Mouse (Mus musculus) splenic B cell, adult 2 months (primary cell): ENCODE measurements around the gene Spem2.

Source experiments
- DNase-seq: peaks from one replicate; pipeline ENCODE4 v3.0.0-alpha.2; 2011; ENCODE audit warnings: low read depth, low spot score
- H3K27me3 ChIP-seq: 2 replicates; pipeline ENCODE4 v1.6.1; 2012; ENCODE audit warnings: mild to moderate bottlenecking, low read length, moderate library complexity, mixed read lengths; ENCODE audit not compliant: control insufficient read depth, poor library complexity, insufficient read depth, severe bottlenecking
- H3K36me3 ChIP-seq: 2 replicates; pipeline ENCODE4 v1.6.1; 2012; ENCODE audit warnings: mild to moderate bottlenecking, low read length, moderate library complexity, mixed read lengths; ENCODE audit not compliant: control insufficient read depth, poor library complexity, insufficient read depth, severe bottlenecking

Gene Spem2

GRCm38 (mm10) chr11:69774961-69775360 is 43.3 kb downstream of the Spem2 start:
- Histone ChIP-seq H3K27me3 (no peaks in the 10 kb centered on the region), H3K36me3 (no peaks in the 10 kb centered on the region; the same call in 1 of the 2 replicates)
- peak; percentile 55 for DNase-seq

DNA sequence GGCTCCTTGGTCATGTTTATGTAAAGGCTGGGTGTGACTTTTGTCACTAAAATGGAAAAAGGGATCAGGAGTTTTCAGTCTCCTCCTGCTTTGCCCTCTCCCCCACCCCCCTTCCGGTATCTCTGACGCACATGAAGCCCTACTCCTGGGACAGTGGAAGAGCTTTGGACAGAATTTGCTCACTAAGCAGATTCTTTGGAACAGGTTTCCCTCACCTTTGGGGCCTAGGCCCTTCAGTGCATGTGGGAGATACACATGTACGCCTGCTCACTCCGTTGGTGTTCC is 50.7 kb downstream of the Spem2 start:
- Histone ChIP-seq H3K27me3 (no peaks in the 10 kb centered on the region), H3K36me3 (no peaks in the 10 kb centered on the region)
- DNase-seq: no peak

DNA sequence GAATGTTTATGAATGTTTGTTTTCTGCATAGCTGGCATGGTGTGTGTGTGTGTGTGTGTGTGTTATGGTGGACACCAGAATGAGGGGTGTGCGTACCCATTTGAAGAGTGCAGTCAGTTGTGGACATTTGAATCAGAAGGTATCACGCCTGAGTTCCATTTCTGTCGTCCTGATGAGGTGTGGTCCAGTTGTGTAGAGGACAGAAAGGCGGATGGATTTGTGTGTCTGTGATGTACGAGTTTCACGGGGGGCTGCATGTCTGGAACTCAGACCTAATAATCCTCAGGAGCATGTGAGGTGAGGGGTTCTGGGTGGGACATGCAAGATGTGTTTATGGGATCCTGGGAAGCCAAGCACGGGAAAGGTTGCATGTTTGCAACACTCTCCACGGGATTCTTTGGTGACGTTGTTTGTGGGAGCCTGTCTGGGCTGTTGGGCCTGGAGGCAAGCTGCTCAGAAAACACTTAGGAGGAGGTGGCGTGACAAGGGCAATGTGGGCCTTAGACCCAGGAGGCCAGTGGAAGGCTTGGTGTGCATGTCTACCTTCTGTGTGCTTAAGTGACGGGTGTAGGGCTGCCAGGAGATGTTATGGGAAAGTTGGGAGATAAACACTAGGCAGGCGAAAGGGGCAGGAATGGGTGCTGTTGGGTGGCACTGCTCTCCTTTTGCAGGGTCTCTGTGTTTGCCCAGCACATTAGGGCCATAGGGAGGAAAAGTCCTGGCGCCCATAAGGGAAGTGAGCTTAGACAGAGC is 51.2 kb downstream of the Spem2 start:
- no peak for DNase-seq
- Histone ChIP-seq H3K27me3 (no peaks in the 10 kb centered on the region), H3K36me3 (no peaks in the 10 kb centered on the region)
